Mouse (Mus musculus) liver (tissue): ENCODE results near the gene Duox1.
"Not testable (repeated sequence)": the region's sequence is repeated elsewhere in the genome, so short reads cannot be mapped to it uniquely, and the experiment has no call there.

Experiments
- DNase-seq: peaks from one replicate; pipeline ENCODE4 v3.0.0-alpha.2; 2020; ENCODE audit warnings: mixed read lengths

Duox1 gene

DNA sequence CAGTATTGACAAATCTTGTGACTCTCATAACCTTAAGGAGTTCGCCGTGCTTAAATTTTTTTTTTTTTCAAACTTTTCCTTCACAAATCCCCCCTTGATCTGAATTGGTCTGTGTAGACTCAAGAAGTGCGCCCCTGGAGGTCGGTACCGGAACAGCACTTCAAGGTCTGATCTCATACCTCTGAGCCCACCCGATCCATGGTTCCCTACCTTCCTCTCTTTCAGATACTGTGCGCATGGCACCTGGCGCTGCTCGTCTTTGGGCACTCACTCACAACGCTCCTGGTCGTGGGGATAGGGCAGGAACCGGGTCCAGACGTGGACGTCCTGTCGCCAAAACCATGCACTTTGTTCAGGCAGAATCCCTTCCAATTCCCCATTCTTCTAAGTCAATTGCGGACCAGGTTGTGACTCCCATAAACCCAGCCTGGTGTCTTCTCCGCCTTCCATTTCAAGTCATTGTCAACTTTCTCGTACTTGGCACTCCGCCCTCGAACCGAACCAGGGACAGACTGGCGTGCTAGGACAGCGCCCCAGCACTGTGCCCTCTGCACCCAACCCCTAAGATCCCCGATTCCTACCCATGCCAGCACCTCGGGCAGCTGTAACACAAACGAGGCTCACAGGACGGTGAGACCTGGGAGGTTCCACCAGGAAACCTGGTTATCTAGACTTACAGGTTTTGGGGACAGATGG is 2.6 kb upstream of the Duox1 start:
- peak; percentile 74 for DNase-seq

DNA sequence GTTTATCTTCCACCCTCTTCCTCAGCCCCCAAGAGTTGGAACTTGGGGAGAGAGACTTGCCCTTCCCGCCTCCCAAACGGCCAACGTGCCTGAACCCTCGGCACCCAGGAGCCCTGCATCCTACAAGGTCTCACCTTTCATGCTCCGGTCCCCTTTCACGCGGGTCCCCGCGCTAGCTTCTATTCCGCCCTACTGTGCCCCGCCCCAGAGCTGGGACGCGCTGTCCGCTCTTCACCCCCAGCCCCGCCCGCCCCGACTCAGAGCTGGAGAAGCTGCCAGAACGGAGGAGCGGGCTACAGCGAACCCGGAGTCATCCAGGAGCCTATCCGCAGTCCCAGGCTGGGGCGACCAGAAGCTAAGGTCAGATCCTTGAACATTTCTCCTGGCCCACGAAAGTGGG is 1.9 kb upstream of the Duox1 start, which contains the start of gene Duoxa1:
TSS of gene Duoxa1 (minus strand) at position 195 of the 400 bp plus-strand sequence.
- DNase-seq: no peak

DNA sequence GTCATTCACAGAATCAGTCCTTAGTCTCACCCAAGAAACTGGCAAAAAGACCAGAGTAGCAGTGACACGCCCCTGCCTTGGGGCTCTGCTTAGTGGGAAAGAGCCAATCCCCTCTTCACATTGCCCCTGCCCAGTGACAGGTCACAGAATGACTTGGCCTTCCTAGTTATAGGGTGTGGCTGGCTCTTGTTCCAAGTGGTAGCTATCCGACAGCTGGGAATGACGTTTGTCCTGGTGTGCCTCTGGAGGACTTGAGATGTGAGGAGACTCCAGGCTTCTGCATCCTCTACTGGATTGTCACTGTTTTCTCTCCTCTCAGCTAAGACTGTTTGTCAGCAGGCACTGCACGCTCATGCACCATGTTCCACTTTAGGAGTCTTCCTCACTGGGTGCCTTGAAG is 1.9 kb downstream of the Duox1 start:
- DNase-seq: no peak

DNA sequence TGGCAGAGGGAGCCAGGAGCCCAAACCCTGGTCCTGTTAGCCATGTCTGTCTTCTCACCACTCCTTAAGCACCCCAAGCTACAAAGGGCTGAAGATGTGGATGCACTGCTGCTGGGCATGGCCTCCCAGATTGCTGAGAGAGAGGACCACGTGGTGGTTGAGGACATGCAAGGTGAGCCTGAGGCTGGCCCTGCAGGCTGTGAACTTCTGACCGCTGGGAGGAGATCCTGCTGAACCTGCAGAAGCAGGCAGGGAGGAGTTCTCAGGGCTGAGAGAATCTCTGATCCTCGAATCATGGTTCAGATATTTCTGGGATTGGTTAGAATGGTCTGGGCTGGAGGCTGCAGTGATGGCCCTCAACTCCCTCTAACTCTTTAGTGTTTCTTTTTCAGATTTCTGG is 8.5 kb downstream of the Duox1 start:
- DNase-seq: no peak

DNA sequence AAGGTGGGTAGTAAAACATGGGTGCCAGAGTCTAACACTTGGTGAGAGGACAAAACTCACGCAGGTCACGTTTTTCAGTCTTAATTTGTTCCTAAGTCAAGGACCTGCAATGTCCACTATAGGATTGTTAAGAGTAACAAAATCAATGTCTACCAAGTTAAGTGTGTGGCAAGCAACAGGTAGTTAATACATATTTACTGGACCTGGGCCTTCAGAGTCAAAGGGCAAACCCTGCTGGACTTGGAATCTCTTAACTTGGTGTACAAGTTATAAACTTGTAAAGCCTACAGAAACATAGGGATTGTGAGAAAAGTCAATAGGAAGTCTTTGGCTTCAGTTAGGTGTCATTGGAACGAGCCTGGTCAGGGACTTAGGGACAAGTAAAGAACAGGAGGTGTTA is 9.1 kb downstream of the Duox1 start:
- no peak for DNase-seq

DNA sequence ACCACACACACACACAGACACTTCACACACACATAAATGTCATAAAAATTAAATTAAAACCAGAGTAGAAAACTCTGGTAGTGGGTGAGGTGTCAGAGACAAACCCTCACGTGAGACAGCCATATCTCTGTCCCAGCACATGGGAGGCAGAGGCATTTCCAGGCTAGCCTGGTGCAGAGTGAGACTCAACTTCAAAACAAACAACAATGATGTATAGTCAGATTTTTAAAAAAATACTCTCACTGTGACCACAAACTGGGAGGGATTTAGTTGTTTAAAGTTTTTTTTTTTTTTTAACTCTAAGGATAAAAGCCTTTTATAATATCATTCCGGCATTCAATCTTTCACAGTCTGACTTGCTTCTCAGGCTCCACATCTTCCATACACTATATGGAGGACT is 9.9 kb downstream of the Duox1 start:
- DNase-seq: no peak

DNA sequence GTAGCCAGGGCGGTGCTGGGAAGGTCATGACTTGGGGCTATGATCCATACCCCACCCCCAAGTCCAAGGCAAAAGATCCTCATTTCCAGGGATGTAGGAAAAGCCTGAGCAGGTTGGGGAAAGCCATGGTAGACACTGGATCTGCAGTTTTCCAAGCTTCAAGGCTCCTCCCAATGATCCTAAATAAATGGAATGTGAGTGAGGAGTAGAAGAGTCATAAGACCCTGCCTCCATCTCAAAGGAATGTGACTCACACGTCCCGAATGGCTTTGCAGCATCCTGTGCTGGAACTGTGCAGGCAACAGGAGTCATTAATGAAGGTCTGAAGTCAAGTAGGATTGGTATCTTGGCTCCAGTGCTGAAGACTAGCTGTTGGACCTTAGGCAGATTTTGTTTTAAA is 12.5 kb downstream of the Duox1 start:
- no peak for DNase-seq

DNA sequence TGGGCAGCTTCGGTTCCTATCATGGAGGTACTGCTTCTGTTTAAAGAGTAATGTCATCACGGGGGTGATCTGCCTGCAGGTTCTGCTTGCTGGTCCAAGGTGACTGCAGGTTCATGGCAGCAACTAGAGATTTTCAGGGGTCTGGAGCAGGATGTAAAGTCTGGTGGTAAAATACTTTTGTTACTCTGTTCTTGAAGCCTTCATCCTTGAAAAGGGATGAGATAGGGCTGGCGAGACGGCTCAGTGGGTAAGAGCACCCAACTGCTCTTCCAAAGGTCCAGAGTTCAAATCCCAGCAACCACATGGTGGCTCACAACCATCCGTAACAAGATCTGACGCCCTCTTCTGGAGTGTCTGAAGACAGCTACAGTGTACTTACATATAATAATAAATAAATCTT is 14.8 kb downstream of the Duox1 start:
- DNase-seq: not testable (repeated sequence)

DNA sequence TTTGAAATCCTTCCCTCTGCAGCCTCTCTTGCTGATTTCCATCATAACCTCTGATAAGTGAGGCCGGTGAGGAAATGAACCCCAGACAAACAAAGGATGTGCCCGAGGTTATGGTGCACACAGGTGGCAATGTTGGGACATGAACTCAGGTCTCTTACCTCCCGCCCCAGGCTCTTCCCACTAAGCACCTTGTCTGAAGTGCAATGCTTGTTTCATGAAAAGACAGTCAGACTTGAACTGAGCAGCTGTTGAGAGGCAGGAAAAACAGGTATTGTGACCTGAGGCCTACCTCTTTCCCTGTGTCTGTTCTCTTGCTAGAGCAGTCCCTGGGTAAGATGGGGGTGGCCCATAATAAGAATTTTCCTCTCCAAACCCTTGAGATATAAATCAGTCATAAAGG is 16.8 kb downstream of the Duox1 start:
- DNase-seq: no peak

DNA sequence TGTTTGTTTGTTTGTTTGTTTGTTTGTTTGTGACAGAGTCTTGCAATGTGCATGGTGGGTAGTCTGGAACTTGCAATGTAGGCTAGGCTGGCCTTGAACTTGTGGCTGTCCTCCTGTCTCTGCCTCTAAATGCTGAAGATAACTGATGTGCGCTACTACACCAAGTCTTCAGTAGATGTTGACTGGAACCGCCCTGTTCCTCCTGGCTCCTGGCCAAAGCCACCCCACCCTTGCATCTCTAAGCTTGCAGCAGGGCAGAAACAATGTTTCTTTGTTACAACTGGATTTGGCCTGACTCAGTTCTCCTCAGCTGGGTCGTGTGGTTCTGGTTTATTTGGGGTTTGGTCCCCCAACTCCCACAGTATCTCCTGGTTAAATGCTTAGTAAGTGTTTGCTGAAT is 18.7 kb downstream of the Duox1 start:
- DNase-seq: no peak

DNA sequence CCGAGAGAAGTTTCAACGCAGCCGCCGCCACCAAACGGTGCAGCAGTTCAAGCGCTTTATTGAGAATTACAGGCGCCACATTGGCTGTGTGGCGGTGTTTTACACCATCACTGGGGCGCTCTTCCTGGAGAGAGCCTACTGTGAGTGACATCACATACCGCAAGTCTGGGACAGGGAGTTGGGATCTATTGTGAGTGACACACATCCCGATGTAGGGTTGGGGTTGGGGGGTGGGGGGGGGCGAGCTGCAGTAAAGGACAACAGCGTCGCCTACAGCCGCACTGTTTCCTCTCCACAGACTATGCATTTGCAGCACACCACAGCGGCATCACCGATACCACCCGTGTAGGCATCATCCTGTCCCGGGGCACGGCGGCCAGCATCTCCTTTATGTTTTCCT is 21.8 kb downstream of the Duox1 start:
- no peak for DNase-seq

DNA sequence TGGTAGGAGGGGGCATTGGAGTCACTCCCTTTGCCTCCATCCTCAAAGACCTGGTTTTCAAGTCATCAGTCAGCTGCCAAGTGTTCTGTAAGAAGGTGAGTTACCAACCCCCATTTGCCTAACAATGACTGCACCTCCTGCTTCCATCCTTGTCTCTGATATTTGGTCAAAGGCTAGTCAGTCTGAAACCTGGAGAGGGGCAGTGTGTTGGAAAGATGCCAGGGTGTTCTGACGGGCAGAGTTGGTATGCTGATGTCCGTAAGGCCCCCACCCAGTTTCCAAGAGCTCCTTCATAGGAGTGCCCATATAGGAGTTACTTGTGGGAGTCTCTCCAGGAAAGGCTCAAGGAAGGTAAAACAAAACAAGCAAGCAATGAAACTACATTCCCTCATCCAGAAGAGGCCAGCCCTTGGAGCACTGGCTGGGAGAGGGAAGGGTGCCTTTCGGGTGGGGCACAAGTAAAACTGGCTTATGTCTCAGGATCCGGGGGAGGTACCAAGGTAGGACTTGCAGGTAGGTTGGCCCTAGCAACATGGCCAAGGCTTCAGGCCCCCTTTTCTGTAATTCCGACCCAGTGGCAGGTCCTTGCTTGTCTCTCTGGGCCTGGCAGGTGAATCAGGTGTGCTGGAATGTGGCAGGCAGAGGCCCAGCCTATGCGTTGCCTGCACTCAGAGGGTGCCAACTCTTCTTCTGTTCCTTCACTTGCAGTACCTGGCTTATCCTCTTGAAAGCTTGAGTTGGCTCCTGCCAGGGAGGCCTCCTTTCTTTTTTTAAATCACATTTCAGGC is 29.8 kb downstream of the Duox1 start:
- no peak for DNase-seq

DNA sequence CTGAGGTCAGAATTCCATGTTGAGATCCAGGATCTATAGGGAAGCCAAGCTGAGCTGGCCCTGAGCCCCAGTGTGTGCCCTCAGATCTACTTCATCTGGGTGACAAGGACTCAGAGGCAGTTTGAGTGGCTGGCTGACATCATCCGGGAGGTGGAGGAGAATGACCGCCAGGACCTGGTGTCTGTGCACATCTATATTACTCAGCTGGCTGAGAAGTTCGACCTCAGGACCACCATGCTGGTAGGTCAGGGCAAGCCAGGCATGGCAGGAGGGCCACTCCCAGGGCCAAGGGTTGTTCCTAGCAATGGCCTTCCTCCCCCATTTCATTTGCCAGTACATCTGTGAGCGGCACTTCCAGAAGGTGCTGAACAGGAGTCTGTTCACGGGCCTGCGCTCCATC is 30.7 kb downstream of the Duox1 start:
- DNase-seq: not testable (repeated sequence)

DNA sequence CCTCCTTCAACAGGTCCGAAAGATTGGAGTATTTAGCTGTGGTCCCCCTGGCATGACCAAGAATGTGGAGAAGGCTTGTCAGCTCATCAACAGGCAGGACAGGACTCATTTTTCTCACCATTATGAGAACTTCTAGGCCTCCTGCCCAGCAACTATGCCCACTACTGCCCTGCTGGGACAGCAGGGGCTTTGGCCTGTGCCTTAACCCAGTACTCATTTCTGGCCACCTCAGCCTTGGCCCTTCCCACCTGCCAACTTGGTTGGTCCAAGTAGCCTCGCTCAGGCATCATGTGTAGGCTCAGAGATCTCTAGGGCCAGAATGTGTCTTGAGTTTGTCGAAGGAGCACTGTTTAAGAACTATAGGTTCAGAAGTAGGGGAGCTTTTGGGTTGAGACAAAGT is 31.8 kb downstream of the Duox1 start:
- DNase-seq: no peak

DNA sequence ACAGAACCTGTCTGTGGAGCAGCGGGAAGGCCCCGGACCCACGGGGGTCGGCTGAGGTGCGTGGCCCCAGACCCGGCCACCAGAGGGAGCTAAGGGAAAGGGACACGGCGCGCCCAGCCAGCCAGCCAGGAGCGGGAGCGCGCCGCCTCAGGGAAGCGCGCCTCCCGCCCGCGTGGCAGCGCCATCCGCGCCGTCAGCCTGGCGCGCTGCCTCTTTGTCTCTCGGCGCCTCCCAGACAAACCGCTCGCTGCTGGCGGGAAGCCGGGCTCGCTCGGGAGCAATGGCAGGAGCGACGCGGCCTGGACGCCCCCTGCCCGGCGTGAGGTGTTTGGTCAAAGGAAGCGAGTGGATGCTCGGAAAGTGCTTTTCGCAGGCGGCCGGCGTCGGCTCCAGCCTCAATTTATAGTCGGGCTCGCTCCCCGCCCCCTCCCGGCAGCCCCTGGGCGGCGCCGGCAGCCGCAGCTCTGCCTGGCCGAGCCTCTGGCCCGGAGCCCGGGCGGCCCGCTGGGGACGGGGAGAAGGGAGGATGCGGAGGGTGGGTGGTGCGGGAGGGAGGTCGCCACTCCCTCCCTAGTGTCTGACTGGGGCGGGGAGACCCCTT is 33.2 kb downstream of the Duox1 start:
- peak; percentile 87 for DNase-seq

DNA sequence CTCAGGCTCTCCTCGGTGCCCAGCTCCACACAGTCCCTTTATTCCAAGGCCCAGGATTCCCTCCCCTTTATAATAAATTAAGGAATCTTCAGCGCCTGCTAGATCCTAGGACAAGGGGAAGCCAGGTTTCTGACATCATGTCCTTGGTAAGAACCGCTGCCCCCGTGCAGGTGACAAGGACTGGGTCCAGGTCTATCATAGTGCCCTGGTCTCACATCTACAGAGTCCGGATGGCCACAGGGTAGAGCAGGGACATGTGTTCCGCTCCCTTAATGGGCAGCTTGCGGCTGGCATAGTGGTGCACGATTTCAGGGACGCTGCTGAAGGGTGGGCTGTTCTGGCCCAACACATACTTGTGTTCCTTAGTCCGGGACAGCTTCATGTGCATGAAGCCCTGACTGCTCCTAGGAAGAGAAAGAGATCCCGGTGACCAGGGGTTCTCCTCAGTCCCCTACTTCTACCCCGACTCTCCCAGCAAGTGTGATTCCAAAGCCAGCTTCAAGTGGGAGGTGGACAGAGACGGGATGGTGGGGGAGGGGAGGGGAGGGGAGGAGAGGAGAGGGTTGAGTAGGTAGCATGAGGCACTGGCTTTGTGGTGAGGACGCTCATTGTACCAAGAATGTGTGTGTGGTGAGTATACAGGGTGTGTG is 33.8 kb downstream of the Duox1 start:
- peak; percentile 33 for DNase-seq

DNA sequence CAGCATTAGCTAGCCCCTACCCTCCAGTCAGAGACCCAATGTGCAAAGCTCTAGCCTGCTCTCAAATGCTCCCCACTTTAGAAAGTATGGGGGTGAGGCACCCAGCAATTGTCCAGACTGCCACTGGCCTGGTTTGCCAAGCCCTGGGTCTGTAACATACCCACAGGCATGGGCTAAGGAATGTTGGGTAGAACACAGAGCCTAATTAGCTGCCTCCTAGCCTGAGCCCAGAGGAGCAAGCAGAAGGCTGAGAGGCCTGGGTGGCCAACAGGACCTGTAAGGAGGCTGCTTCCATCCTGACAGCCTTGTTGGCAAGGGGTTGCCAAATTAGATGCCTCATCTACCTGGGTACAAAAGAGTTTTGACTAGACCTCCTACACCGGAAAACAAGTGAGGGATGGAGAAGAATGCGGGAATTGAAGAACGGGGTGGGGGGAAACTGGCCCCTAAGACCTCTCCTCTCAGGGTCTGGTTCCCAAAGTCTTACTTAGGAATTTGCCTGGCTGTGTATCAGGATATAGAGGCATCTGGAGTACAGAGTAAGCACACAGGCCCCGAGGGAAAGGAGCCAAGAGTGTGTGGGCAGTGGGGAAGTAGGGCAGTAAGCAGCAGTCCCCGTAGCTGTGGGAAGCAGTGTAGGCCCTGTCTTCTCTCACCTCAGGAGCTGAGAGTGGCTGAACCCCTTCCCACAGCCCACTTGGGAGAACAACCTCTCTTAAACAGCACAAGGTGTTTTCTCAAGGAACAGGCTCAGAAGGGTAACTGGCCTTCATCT is 35.9 kb downstream of the Duox1 start:
- DNase-seq: no peak

DNA sequence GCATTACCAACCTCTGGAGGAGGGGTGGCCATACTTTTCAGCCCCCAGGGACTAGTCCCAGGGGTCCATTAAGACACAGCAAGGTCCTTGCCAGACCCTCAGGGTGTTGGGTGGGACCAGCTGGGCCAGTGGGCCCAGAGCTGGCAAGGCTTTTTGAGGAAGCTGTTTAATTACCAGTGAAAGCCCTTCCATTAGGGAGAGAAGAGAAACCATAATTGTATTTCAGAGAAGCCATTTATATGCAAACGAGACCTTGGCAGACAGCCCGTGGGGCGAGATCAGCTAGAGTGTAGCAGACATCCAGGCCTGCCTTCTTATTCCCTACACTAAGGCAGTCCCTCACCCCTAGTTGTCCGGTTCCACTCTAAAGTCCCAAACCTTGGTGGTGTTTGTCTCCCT is 36.5 kb downstream of the Duox1 start:
- DNase-seq: no peak

DNA sequence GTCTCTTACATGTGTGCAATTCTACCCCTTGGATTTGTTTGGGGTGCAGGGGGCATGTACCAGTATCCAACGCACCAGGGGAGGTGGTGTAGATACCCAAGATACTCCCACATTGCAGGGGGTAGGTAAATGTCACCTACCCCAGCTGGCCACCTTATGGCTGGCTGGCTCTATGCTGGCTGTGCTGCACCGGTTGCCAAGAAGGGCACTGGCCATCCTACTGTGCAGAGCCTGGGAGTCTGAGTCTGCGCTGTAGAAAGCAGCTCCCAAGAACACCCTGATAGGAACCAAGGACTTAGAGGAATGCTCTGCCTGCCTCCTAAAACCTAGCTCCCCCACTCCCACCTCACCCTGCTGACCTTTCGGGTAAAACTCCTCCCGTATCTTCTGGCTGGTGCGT is 37.5 kb downstream of the Duox1 start:
- no peak for DNase-seq

DNA sequence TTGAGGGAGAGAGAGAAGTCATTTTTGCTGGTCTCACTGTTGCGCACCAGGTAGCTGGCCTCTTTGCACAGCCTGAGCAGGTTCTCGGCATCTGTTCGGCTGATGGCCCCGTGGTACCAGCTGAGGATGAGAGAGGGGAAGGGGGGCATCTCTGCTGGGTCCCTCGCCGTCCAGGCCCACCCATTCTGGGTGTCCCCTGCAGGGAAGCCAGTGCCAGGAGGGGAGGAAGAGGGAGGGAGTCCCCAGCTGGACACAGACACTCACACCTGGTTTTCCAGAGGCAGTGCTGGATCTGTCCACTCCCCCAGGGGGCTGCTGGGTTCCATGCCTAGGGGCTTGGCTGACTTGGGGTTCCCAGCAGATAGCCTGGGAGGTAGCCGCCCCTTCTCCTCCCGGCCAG is 38.3 kb downstream of the Duox1 start:
- no peak for DNase-seq

DNA sequence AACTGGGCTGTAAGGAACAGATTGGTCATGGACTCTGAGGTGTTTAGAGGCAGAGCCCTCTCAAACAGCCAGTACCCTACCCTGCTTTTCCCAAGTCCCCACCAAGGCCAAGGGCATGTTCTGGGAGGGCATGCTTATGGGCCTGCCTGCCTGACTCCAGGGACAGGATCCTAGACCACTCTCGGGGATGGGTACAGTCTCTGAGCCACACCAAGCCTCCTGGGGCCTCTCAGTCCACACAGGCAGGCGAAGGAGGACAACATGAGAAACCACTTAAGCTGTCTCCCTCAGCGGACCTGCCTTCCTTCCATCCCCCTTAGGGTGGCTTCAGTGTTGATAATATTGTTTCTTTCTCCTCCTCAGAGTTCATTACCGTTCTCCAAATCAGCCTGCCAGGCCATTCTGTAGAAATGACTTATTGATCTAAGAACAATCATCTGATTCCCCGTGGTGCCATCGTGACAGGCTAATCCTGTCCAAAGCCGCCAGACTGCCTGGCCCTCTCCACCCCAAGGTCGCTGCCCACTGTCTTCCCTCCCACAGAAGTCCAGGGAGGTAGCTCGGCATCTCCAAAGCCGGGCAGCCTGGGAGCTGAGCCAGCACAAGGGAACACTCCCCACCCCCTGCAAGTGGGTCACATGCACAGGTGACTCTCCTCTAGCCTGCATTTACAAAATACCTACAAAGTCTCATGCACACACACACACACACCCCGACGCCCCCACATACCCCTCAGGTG is 38.9 kb downstream of the Duox1 start:
- DNase-seq: no peak

DNA sequence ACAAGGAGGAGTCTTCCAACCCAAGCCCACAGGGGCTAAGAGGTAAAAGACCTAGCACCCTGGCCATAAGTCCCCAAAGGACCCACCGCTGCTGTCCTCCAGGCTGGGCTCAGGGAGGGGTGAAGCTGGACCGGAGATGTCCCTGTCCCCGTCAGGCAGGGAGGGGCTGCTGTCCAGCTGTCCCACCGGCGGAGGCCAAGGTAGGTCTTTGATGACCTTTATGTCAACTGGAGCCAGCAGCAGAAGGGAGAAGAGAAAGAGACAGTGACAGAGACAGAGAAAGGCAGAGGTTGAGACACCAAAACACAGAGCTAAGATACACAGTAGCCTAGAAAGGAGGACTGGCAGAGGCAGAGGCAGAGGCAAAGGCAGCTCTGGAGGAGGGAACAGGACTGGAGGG is 39.9 kb downstream of the Duox1 start:
- DNase-seq: no peak
